Mouse (Mus musculus) heart, embryonic 10.5 days (tissue): Measurements from ENCODE around the gene Bcar3. TPM values are rescaled to one million over a fixed set of nuclear protein-coding genes. Genes with fewer than 3 reads are reported as not detected.

ENCODE experiments used
- microRNA counts: library from miRNA; unstranded; fragments of <30 nt; microRNA quantifications from one replicate; lab custom pipeline; 2017
- microRNA-seq: library from miRNA; unstranded; fragments of <30 nt; microRNA quantifications from one replicate; pipeline ENCODE4, GENCODE M21; 2017
- polyA plus RNA-seq: library from polyadenylated mRNA; unstranded; fragments of >200 nt; fragmentation: Nextera tagmentation; extraction: Ambion mirVana; gene quantifications from 2 replicates; pipeline ENCODE4 v1.2.1, GENCODE M21; 2016

Bcar3 gene
- polyA plus RNA-seq, 1 experiment from 2014 or later = 17.0 TPM

MicroRNA genes within 50 kb of the gene (microRNA counts, 519-probe panel; counts per million panel counts)
- not detected for microRNA mmu-miR-760 (lab: Ali Mortazavi, UCI)

Small RNA genes within 50 kb of the gene (microRNA-seq; reads per million reads assigned to microRNA genes)
- gene Mir760 = 66.4 reads per million, percentile 46 among the genes with 10 or more reads in this experiment
- not detected for gene Mir7657

Other genes with a start within 250 kb of the Bcar3 start
- gene Abca4, start 249.7 kb upstream of the Bcar3 start, polyA plus RNA-seq = 7.1 and 8.5 TPM in 2 replicates
- gene Gclm, start 48.6 kb upstream of the Bcar3 start, polyA plus RNA-seq = 76.0 and 81.2 TPM in 2 replicates
- 53.1 and 77.4 TPM in 2 replicates for gene Dnttip2, start 19.7 kb upstream of the Bcar3 start, polyA plus RNA-seq